Mouse (Mus musculus) urinary bladder, postnatal 25 days (tissue): Measurements from ENCODE around the gene Olfr1490.
"Not testable (repeated sequence)": the region's sequence is repeated elsewhere in the genome, so short reads cannot be mapped to it uniquely, and the experiment has no call there.

ENCODE experiments used
- DNase-seq: peaks from one replicate; pipeline ENCODE4 v3.0.0; 2022; ENCODE audit warnings: low spot score

Gene Olfr1490

GRCm38 (mm10) chr19:13650791-13651190 is at the start of gene Olfr1490:
Gene Olfr1490 (plus strand): TSS chr19:13651091.
- DNase-seq = no peak

DNA sequence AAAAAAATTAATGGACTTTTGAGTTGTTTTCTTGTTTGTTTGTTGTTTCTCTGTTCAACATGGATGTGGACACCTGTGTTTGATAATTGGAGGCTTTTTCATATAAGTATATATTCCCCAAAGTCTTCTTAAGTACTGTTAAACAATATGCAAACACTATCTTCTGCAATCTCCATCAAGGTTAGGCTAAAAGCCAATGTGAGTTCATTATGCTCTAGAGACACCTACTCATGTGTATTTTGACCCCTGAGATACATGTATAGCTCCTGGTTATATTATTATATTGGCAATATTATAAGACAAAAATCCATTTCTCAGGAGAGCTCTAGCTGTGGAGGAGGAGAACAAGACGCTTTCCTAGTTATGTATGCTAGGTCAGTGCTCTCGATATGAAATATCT is 33.8 kb upstream of the Olfr1490 start, which contains the start of gene Olfr1487:
Gene Olfr1487 (plus strand): TSS at position 301 of the 400 bp plus-strand sequence.
- DNase-seq = not testable (repeated sequence)

DNA sequence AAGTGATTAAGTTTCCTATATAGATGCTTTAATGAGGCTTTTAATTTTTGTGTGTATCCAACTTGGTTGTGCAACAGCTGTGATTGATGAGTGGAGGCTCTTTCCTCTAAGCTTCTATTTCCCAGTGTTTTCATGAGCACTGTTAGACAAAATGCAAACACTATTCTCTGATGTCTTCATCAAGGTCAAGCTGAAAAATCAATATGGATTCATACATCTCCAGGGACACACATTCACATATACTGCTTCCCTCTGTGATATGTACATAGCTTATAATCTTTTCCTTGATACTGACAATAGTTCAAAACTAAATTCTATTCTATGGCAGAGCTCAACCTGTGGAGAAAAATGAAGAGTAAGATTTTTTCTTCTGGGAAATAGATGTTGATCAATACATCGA is 19.6 kb upstream of the Olfr1490 start, which contains the start of gene Olfr1489:
Gene Olfr1489 (plus strand): TSS at position 301 of the 400 bp plus-strand sequence.
- no peak for DNase-seq

GRCm38 (mm10) chr19:13696968-13697367 is 46.1 kb downstream of the Olfr1490 start, which contains the start of gene Olfr1491:
Gene Olfr1491 (plus strand): TSS chr19:13697268.
- DNase-seq = no peak
